Mouse (Mus musculus) C2C12 (cell line): ENCODE results near the gene Chrnb4.

Experiments
- CTCF ChIP-seq: IDR thresholded peaks from one replicate; pipeline ENCODE4 v1.5.1; 2011; ENCODE audit not compliant: control insufficient read depth, insufficient read depth, insufficient read length
- MAX ChIP-seq: IDR thresholded peaks from one replicate; pipeline ENCODE4 v1.6.1; 2011; ENCODE audit warnings: mild to moderate bottlenecking, control low read depth
- MYOG ChIP-seq: IDR thresholded peaks from one replicate; pipeline ENCODE4 v1.6.1; 2011; ENCODE audit not compliant: control insufficient read depth, insufficient read length; ENCODE audit errors: extremely low read depth

GRCm38 (mm10) chr9:55096870-55097269 is 48.3 kb upstream of the Chrnb4 start:
- no peak for TF ChIP-seq CTCF
- TF ChIP-seq MAX = no peak
- no peak for TF ChIP-seq MYOG
